Mouse (Mus musculus): ENCODE results near the gene Gjc2.
A peak's percentile ranks its signal among the peaks of the same experiment; 100 is the strongest.

Gene Gjc2

GRCm38 (mm10) chr11:59202081-59202995 lies 19.3 kb upstream of the Gjc2 start, which contains the start of gene Mrpl55:
Mrpl55 (plus strand) TSS chr11:59202486.
- DNase-seq = peak; percentile 97

GRCm38 (mm10) chr11:59201216-59202002 lies 18.4 kb upstream of the Gjc2 start:
- no peak for DNase-seq

- peak; percentile 61 for DNase-seq
Observed at GRCm38 (mm10) chr11:59196230-59196629, 13.2 kb upstream of the Gjc2 start.

- DNase-seq = no peak
Observed at GRCm38 (mm10) chr11:59192059-59192386, 9.0 kb upstream of the Gjc2 start, which contains the start of gene Guk1. Guk1 (minus strand) TSS chr11:59192212.

GRCm38 (mm10) chr11:59191231-59192058 lies 8.4 kb upstream of the Gjc2 start:
- DNase-seq = peak; percentile 94

- no peak for DNase-seq
Observed at GRCm38 (mm10) chr11:59187706-59188105, 4.7 kb upstream of the Gjc2 start.

GRCm38 (mm10) chr11:59185490-59185889 lies 2.5 kb upstream of the Gjc2 start:
- DNase-seq = no peak

- DNase-seq = peak; percentile 82
Observed at GRCm38 (mm10) chr11:59183821-59184220, 808 bp upstream of the Gjc2 start.

- peak; percentile 78 for DNase-seq
Observed at GRCm38 (mm10) chr11:59176921-59177320, 6.1 kb downstream of the Gjc2 start.

- DNase-seq = no peak
Observed at GRCm38 (mm10) chr11:59176475-59176874, 6.5 kb downstream of the Gjc2 start.

GRCm38 (mm10) chr11:59174189-59174838 lies 8.7 kb downstream of the Gjc2 start:
- no peak for DNase-seq

- DNase-seq = peak; percentile 78
Observed at GRCm38 (mm10) chr11:59170549-59170948, 12.5 kb downstream of the Gjc2 start.

- DNase-seq = peak; percentile 49
Observed at GRCm38 (mm10) chr11:59169807-59170206, 13.2 kb downstream of the Gjc2 start.

GRCm38 (mm10) chr11:59165616-59166241 lies 17.3 kb downstream of the Gjc2 start:
- no peak for DNase-seq

- no peak for DNase-seq
Observed at GRCm38 (mm10) chr11:59164384-59164783, 18.6 kb downstream of the Gjc2 start.

GRCm38 (mm10) chr11:59163255-59164236 lies 19.5 kb downstream of the Gjc2 start, which contains the start of gene Iba57:
Iba57 (minus strand) TSS chr11:59163739.
- DNase-seq = peak; percentile 99

- DNase-seq = no peak
Observed at GRCm38 (mm10) chr11:59162443-59163254, 20.4 kb downstream of the Gjc2 start.

GRCm38 (mm10) chr11:59161398-59161797 lies 21.6 kb downstream of the Gjc2 start:
- DNase-seq = peak; percentile 74

GRCm38 (mm10) chr11:59159558-59159957 lies 23.5 kb downstream of the Gjc2 start:
- DNase-seq = no peak

GRCm38 (mm10) chr11:59159099-59159498 lies 23.9 kb downstream of the Gjc2 start:
- no peak for DNase-seq

Measured in lung, postnatal 10 days (tissue).